Mouse (Mus musculus) spleen, adult 18-20 months (tissue): ENCODE results near the gene Negr1.

Experiments
- DNase-seq, 2 experiments: peaks; one replicate each; pipeline ENCODE4 v3.0.0; 2022; ENCODE audit warnings: mixed read lengths in 2 of 2

Negr1 gene

DNA sequence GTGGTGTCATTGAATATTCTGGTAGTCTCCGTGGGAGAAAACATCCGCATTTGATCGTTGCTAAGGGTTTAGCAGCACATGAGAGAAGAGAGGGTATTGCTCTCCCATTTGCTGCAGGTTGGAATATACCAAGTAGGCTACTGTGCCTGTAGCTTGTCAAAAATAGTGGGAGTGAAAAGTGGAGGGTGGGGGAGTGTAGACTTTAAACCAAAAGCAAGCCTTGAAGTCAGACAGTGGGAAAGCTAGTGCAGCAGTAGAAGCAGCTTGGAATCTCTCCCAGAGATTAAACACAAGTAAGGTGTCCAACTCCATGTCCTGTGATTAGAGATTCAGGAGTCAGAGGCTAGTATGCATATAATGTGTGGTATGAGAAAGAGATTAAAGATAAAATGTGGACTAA is 248.2 kb downstream of the Negr1 start:
- DNase-seq, result no peak

- no peak for DNase-seq
Observed at GRCm38 (mm10) chr3:156816938-156817337, 255.3 kb downstream of the Negr1 start.

DNA sequence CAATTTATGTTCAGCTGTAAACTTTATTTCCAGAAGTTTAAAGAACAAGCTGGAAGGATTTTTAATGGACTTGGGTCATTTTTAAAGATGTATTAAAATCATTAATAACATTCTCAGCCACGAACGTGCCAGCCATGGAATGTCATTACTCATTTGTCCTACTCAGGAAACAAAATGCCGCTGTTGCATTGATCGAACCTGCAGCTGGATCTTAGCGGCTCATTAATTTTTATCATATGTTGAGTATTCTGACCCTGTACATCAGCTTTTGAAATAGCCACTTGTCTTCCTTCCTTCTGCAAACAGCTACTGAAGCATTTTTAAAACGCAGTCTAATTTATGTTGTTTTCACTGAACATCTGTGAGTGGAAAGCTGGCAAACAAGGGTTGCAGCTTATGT is 255.9 kb downstream of the Negr1 start:
- DNase-seq, result no peak

DNA sequence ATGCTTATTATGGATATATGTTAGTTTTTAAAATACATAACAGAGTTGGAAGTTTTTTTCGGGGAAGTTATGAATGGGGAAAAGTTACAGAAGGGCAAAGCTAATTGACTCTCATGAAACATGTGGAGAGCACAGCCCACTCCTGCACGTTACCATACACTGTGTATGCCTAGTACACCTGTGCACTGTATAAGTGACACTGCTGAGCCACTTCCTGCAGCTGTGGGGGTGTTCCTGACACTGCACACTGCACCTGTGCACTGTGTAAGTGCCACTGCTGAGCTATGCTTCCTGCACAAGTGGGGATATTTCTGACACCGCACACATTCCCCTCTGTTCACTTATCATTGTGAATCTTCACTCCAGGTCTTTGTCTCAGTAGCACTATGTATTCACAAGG is 261.4 kb downstream of the Negr1 start:
- DNase-seq, result no peak

DNA sequence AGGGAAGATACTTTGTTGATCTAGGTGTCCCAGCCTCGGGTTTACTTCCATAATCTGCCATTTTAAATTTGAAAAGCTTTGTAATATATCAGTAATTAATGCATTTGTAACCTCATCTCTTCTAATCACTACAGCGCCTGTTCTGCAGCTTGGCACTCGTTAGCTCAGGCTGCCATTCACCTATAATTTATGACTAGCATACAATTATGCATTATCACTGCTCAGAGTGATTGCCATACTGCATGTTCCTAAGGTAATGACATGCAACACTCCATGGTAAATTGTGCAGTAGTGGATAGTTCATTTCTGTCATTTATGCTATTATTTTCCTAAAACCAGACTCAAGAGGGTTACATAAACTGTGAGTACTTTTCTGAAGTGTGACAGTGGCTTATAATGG is 272.3 kb downstream of the Negr1 start:
- DNase-seq, result no peak

DNA sequence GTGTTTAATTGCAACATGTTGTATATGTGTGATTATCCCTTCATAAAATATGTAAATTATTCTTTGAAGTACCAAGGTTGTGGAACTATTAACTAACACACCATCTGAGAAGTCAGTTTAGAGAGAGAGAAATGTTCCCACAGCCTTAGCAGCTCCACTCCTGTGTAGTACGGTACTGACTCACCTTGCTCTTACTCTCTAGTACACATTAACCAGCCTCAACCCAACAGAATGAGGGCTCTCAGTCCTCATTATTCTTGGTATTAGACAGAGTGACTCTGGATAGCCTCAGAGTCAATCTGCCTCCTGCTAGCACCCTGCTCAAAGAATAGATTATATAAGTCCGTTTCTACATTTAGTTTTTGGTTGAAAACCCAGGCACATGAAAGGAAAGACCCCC is 277.0 kb downstream of the Negr1 start:
- no peak for DNase-seq

- DNase-seq, result no peak
Observed at GRCm38 (mm10) chr3:156848385-156848784, 286.8 kb downstream of the Negr1 start.

DNA sequence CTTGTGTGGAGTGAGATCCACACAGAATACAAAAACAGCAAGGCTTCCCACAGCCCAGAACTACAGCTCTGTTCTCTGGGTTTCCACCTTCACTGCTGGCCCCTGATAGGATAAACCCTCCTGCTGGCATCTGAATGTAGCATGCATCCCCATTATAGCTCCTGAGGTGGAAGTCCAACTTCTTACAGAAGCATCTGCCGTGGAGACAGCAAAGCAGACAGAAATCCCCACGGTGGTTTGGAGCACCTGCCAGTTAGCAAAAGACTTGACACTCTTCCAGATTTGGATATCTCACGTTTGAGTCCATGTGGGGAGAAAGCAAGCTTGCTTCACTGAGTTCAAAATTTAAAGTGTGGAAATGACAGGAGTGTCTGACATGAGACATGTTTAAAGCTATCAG is 290.3 kb downstream of the Negr1 start:
- no peak for DNase-seq

DNA sequence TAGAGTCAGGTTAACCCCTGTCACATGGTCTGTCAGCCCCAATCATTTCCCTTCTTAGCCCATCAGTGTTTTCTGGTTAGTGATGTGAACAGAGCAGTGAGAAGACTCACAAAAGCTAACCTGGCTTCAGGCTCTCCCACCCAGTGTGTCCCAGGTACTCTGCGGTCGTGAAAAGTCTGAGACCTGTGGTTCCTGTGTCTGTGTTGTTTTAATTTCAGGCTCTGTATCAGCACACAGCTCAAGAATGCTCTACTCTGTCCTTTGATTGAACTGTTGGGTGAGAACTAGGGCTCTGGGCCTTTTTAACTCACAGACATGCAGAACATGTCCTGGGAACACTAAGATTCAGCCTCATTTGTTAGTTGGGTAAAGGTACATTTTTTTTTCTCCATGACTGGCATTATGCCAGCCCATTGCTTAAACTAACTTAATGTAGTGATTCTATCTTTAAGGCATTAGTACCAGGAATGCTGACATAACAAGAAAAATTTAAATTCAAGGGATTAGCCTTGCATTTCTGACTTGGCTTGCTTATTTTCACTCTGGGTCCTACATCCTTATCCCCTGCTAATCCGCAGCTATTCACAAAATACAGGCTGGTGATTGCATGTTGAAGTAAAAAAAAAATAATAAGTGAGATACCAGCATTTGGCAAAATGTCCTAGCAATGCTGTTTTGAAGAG is 308.8 kb downstream of the Negr1 start:
- no peak for DNase-seq

- DNase-seq, result no peak
Observed at GRCm38 (mm10) chr3:156870922-156871257, 309.3 kb downstream of the Negr1 start.

DNA sequence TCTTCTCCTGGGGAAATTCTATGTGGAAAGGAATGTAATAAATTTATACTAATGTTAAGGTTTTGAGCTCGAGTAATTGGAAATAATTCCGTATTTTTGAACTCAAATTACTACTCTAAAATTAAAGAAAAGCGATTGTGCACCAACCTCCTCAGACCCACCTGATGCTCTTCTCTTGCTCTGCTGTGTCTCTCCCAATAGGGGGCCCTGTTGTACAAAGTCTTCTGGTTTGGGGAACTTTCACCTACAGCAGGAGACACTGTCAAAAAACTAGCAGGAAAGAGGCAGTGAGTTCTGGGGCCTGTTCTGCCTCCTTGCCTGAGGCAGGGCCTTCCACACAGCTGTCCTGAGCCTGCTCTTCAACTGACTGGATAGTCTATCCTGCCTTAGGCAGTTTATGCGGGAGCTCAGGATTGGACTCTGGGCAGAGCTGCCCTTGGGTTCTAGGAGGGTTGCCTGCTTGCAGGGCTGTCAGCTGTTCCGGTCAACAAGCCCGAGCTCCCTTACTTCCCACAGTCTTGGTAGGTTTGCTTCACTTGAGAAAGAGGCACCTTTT is 310.1 kb downstream of the Negr1 start:
- no peak for DNase-seq

GRCm38 (mm10) chr3:156876551-156876950 is 315.0 kb downstream of the Negr1 start:
- no peak for DNase-seq

- no peak for DNase-seq
Observed at GRCm38 (mm10) chr3:156882129-156882528, 320.5 kb downstream of the Negr1 start.

DNA sequence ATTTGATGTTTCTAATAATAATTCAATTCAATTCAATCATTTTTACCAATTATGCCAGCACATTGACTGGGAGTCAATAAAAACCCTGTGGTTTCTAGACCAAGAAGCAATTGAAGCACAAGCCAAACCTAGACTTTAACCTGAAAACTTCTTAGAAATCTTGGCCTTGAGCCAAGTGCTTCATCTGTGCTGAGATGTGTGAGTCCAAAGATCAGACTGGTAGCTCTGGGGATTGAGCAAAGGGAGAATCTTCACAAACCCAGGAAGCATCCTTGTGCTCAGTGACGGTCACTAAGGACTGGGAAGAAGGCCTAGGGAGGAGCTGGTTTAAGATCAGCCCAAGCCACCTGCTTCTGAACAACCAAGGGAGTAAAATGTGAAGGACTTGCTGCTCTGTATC is 322.3 kb downstream of the Negr1 start:
- DNase-seq, result no peak

DNA sequence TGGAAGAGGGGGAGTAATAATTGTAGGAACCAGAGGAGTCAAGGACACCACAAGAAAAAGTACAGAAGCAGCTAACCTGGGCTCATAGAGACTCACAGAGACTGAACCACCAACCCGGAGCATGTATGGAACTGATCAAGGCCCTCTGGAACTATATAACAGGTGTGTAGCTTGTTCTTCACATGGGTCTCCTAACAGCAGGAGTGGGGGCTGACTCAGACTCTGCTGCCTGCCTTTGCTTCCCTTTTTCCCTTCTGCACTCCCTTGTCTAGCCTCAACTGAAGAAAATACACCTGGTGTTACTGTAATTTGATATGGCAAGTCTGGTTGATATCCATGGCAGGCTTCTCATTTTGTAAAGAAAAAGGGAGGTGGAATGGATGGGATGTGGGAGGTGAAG is 324.1 kb downstream of the Negr1 start:
- DNase-seq, result no peak

- DNase-seq, result no peak
Observed at GRCm38 (mm10) chr3:156886915-156887314, 325.3 kb downstream of the Negr1 start.

DNA sequence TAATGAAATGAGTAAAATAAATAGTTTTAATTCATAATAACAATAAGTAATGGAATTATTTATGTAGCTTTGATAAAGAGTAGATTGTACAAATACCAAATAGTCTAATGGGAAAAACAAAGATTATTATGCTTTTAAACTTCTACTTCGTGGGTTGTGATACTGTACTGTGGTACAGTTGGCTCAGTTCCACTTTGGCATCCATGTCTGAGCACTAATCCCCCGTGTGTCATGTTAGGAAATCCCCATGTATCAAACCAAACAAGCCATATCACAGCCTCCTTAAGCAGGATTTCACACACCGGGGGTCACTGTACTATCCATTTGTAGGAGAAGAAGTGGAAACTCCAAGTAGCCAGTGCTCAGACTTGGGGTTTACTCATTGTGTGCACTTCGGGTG is 329.4 kb downstream of the Negr1 start:
- no peak for DNase-seq

DNA sequence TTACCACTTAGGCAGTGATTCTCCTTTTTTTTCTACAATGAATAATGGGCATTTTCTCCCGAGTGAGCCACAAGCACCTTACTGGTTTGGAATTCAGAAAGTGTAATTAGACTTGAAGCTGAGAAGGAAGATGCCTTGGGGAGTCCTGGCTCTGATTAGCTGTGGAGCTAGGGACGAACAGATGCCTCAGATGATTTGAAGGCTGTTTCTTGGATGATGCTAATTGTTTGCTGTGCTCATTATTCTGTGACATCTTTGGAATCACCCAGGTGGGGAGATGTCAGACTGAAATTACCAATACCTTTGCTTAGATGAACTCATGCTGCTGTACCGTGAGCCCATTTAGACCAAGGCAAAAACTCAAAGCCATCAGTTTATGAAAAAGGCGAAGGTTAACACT is 333.7 kb downstream of the Negr1 start:
- DNase-seq, result no peak

DNA sequence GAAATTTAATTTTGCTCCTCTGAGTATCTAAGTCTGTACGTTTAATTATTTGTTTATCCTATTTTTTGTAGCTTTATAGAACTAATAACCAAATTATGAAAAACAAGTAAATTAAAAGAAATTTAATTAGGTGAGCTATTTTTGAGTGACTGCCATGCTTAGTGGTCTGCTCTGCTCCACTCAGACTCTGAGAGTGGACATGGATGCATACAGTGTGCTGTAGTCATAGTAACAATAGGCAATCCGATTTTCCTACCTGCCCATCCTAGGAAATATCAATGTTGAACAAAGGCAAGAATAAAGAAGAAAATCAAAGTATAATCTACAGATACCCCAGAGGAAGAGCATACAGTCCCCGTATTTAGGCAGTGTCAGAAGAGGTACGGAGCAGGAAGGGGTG is 334.5 kb downstream of the Negr1 start:
- DNase-seq, result no peak

DNA sequence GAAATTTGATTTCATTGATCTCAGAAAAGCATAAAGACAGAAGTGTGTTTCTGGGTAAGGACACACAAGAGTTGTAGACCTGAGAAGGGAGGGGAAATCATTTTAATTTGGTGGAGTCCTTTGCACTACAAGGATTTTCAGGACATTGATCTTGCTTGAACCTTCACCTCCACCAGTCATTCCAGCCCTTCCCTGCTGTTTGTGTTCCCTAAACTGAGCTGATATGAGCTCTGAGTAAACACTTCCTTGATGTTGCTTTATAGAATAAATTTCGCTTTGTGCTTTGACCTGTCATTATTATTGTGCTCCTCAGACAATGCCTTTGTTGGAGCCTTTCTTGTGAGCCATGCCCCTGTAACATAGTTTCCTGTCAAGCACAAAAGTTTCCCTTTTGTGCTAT is 335.0 kb downstream of the Negr1 start:
- DNase-seq, result no peak

DNA sequence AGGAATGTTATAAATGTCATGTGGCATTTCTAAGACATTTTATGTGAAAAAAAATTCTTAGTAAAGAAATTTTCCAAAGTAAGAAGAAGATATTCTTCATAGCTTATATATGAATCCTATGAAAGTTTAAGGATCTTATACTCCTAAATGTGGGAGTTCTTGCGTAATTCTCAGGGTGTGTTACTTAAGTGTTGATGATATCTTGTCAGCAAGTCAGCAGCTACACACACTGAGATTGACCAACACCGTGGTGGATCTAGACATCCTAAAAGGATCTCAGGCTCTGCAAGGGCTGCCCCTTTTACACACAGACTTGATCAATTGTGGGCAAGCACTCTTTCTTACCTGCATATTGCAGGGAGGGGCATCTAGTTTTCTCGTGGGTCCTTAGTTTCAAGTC is 339.5 kb downstream of the Negr1 start:
- DNase-seq, result no peak

- no peak for DNase-seq
Observed at GRCm38 (mm10) chr3:156903925-156904576, 342.5 kb downstream of the Negr1 start.

GRCm38 (mm10) chr3:156912816-156913215 is 351.2 kb downstream of the Negr1 start:
- DNase-seq, result no peak

DNA sequence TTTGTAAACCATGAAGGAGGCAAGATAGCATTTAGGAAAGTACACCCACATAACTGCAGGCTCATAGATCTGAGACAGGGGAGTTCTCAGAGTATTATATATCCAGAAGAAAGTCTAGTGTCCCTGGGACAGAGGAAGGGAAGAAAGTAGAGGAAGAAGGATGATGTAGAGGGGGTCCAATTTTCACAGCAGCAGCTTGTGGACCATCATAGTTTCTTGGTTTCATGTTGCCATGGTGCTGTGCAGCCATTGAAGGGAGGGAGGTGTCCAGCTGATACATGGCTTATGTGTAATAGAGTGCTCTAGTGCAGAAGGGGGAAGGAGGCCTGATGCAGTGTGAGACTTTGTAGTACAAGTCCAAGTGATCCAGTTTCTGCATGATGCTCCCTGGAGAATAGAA is 359.8 kb downstream of the Negr1 start:
- DNase-seq, result no peak

DNA sequence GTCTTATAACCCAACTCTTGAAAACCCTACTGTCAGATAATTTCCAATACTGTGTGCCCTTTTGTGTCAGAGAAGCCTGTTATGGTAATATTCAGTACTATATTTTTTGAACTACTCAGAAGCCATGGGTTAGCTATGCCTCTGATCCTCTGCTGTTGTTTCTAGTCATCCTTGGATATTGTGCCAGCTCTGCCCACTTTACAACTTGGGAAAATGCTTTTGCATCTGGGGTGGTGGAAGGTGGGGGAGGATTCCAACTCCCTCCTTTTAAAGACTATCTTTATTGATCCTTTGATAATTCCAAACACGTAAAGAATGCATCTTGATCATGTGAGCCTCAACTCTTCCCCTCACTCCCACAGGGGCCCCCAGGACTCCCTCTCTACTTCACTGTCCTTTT is 361.6 kb downstream of the Negr1 start:
- DNase-seq, result no peak
